Comparison of ENCODE assay signal across 9 mouse cellular contexts in the genomic region with DNA sequence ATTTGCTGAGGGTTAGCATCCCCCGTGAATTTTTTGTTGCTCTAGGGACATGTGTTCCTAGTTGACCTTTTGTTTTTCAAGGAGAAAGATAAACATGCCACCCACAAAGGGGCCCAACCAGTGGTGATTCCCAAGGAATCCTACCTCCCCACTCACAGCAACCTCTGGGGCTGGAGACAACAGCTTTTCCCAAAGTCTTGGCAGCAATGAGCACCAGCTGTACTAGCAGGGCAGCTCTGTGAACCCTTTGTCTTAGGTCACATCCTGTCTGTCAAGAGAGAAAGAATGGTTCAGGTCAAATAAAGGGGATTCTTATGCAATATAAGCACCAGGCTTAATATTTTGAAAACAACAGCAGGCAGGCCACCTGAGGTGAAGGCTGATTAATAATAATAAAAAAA.
DNase-seq lines count a peak whose midpoint lies in the region; ATAC-seq lines count a peak whose summit lies in the region.
"Had no signal": no experiment of that assay in that cellular context is flagged by ENCODE, and none has a peak within 500 bp of the region (broad histone marks: within the 10 kb centered on the region; RNA-seq: fewer than 3 reads in every experiment).

No protein-coding gene starts in this region.

- no peak overlapping the region for H3K27ac ChIP-seq in midbrain, embryonic 10.5 days (replicated peaks)
- H3K27ac ChIP-seq in midbrain, embryonic 14.5 days (replicated peaks; ENCODE audit: low read depth, low read length) = no peak overlapping the region
- no peak overlapping the region for H3K27ac ChIP-seq in embryonic facial prominence, embryonic 14.5 days (replicated peaks; ENCODE audit: low read depth, low read length)

- H3K4me2 ChIP-seq in midbrain, embryonic 14.5 days (ENCODE audit: low read length) = no peak overlapping the region
- H3K4me2 ChIP-seq in embryonic facial prominence, embryonic 14.5 days (ENCODE audit: low read depth, low read length) = no peak overlapping the region

- 39% methylated on average over 1 of the region's 1 CpGs for WGBS in midbrain, embryonic 10.5 days
- 51% methylated on average over 1 of the region's 1 CpGs for WGBS in midbrain, embryonic 14.5 days
- 15% methylated on average over 1 of the region's 1 CpGs for WGBS in embryonic facial prominence, embryonic 14.5 days

- no peak overlapping the region for H3K9ac ChIP-seq in midbrain, embryonic 14.5 days (replicated peaks; ENCODE audit: low read length)
- no peak overlapping the region for H3K9ac ChIP-seq in embryonic facial prominence, embryonic 14.5 days (ENCODE audit: low read depth, low read length)

- ATAC-seq in midbrain, embryonic 14.5 days (ENCODE audit: low FRiP score, low TSS enrichment) = no peak
- no peak for ATAC-seq in embryonic facial prominence, embryonic 14.5 days (ENCODE audit: low read depth)

- 0 out of 2 replicates have a peak, but pooled peaks cover 4% of the 10 kb centered on the region for H3K4me1 ChIP-seq in midbrain, embryonic 10.5 days
- H3K4me1 ChIP-seq in midbrain, embryonic 14.5 days (ENCODE audit: control insufficient read depth, insufficient read depth, low read length) = no peaks in the 10 kb centered on the region
- 0 out of 2 replicates have a peak, but pooled peaks cover 2% of the 10 kb centered on the region for H3K4me1 ChIP-seq in embryonic facial prominence, embryonic 14.5 days (ENCODE audit: control insufficient read depth, insufficient read depth, low read length)

- H3K27me3 ChIP-seq in midbrain, embryonic 10.5 days (ENCODE audit: low read depth, poor library complexity, severe bottlenecking) = no peaks in the 10 kb centered on the region
- no peaks in the 10 kb centered on the region for H3K27me3 ChIP-seq in midbrain, embryonic 14.5 days (ENCODE audit: control insufficient read depth, insufficient read depth, low read length)
- H3K27me3 ChIP-seq in embryonic facial prominence, embryonic 14.5 days (replicated peaks; ENCODE audit: control insufficient read depth, insufficient read depth, low read length) = no peaks in the 10 kb centered on the region

- H3K4me3 ChIP-seq in midbrain, embryonic 10.5 days = no peak overlapping the region
- H3K4me3 ChIP-seq in midbrain, embryonic 14.5 days (replicated peaks; ENCODE audit: low read depth, low read length) = no peak overlapping the region
- no peak overlapping the region for H3K4me3 ChIP-seq in embryonic facial prominence, embryonic 14.5 days (ENCODE audit: low read depth, low read length)
- H3K4me3 ChIP-seq: erythroblast, embryonic 14.5 days had no signal

- DNase-seq in midbrain, embryonic 10.5 days (ENCODE audit: low spot score) = peak; percentile 32
- no peak for DNase-seq in midbrain, embryonic 14.5 days
- DNase-seq in embryonic facial prominence, embryonic 14.5 days (ENCODE audit: low spot score) = peak; percentile 39
- DNase-seq in kidney, postnatal 14 days = peak; percentile 59
- DNase-seq in testis, postnatal 14 days (ENCODE audit: low spot score) = peak; percentile 39
- no peak for DNase-seq in spleen, postnatal 14 days (ENCODE audit: low spot score in 2 of 2)
- no peak for DNase-seq in cerebellum, postnatal 36 days
- DNase-seq: thymus, postnatal 14 days had no signal

- no peaks in the 10 kb centered on the region for H3K9me3 ChIP-seq in midbrain, embryonic 10.5 days (replicated peaks)
- H3K9me3 ChIP-seq in midbrain, embryonic 14.5 days (ENCODE audit: control insufficient read depth, low read length) = no peaks in the 10 kb centered on the region
- no peaks in the 10 kb centered on the region for H3K9me3 ChIP-seq in embryonic facial prominence, embryonic 14.5 days (ENCODE audit: control insufficient read depth, low read length)

- no peaks in the 10 kb centered on the region for H3K36me3 ChIP-seq in midbrain, embryonic 10.5 days
- no peaks in the 10 kb centered on the region for H3K36me3 ChIP-seq in midbrain, embryonic 14.5 days (ENCODE audit: control insufficient read depth, insufficient read depth, low read length)
- H3K36me3 ChIP-seq in embryonic facial prominence, embryonic 14.5 days (ENCODE audit: control insufficient read depth, insufficient read depth, low read length) = no peaks in the 10 kb centered on the region

Comparison
In these comparisons a context has a peak if more than half of its experiments do, and no peak if none do; other contexts are left out.
1. DNase-seq: peak in midbrain, embryonic 10.5 days (single experiment), embryonic facial prominence, embryonic 14.5 days (single experiment), kidney, postnatal 14 days (single experiment) and testis, postnatal 14 days (single experiment); none in midbrain, embryonic 14.5 days (single experiment), spleen, postnatal 14 days (0 of 2) and cerebellum, postnatal 36 days (0 of 2).